Mouse (Mus musculus): ENCODE measurements around the gene Pnpo. TPM values are rescaled to one million over a fixed set of nuclear protein-coding genes. Genes with fewer than 3 reads are reported as not detected.
A peak's percentile ranks its signal among the peaks of the same experiment; 100 is the strongest.

The Pnpo gene
- 18.5 and 22.3 TPM in 2 replicates for polyA plus RNA-seq (2015; fragmentation: Nextera tagmentation; extraction: Ambion mirVana)

- WGBS: under 1% methylated on average over 29 of the region's 29 CpGs
- Histone ChIP-seq H3K36me3 (0 out of 2 replicates have a peak, but pooled peaks cover 8% of the 10 kb centered on the region), H3K4me3 (peak within 1 kb of the TSS; percentile 54), H3K4me2 (peak within 1 kb of the TSS; percentile 85), H3K9ac (peak within 1 kb of the TSS; percentile 73), H3K27ac (replicated peaks) (0 out of 2 replicates have a peak within 1 kb of the TSS, but pooled peaks have one; percentile 11), H3K27me3 (peaks cover 4% of the 10 kb centered on the region; the same call in 1 of the 2 replicates), H3K9me3 (no peaks in the 10 kb centered on the region), H3K4me1 (replicated peaks) (peaks cover 18% of the 10 kb centered on the region)
- ATAC-seq (ENCODE audit: low read depth): peak; percentile 98
Measured at GRCm38 (mm10) chr11:96943746-96944304, at the start of gene Pnpo. Pnpo (minus strand) TSS chr11:96943986.

GRCm38 (mm10) chr11:96992722-96993311, 49.0 kb upstream of the Pnpo start:
- H3K4me2 ChIP-seq: no peak overlapping the region
- H3K9ac ChIP-seq: peak overlapping the region; percentile 39; the same call in 1 of the 2 replicates
- WGBS: 32% methylated on average over 8 of the region's 8 CpGs
- H3K27me3 ChIP-seq: peaks cover 26% of the 10 kb centered on the region
- H3K9me3 ChIP-seq: no peaks in the 10 kb centered on the region
- H3K27ac ChIP-seq (replicated peaks): no peak overlapping the region; the same call in 1 of the 2 replicates
- no peak overlapping the region for H3K4me3 ChIP-seq
- H3K36me3 ChIP-seq: no peaks in the 10 kb centered on the region
- peaks cover 22% of the 10 kb centered on the region for H3K4me1 ChIP-seq (replicated peaks)
- ATAC-seq (ENCODE audit: low read depth): no peak

DNA sequence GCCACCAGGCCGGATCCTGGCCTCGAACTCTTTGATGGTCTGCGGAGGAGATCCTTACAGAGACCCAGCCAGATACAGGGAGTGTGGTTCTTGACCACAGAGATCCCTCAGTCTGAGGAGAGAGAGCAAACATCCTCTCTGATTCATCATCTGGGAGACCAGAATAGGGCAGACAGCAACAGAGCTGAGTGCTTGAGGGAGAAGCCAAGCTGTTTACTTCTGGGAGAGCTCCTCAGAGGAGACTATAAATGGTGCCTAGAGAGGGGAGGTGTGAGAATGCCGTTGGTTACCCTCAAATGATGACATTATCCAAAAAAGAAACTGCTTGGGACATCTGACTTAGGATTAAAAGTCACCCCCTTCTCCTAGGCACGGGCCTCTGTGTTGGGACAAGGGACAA, 47.7 kb upstream of the Pnpo start:
- Histone ChIP-seq H3K4me1 (replicated peaks) (peaks cover 19% of the 10 kb centered on the region), H3K4me3 (no peak overlapping the region), H3K9me3 (no peaks in the 10 kb centered on the region)

GRCm38 (mm10) chr11:96987873-96988655, 44.3 kb upstream of the Pnpo start:
- Histone ChIP-seq H3K9me3 (no peaks in the 10 kb centered on the region), H3K36me3 (no peaks in the 10 kb centered on the region), H3K4me1 (replicated peaks) (peaks cover 24% of the 10 kb centered on the region), H3K9ac (peak overlapping the region; percentile 65), H3K4me2 (peak overlapping the region; percentile 62), H3K27me3 (peaks cover 40% of the 10 kb centered on the region), H3K27ac (replicated peaks) (peak overlapping the region; percentile 49; the same call in 1 of the 2 replicates), H3K4me3 (peak overlapping the region; percentile 37)
- ATAC-seq (ENCODE audit: low read depth): peak; percentile 69
- 6% methylated on average over 31 of the region's 31 CpGs for WGBS

More for the DNA sequence above, 47.7 kb upstream of the Pnpo start:
- no peak for ATAC-seq (ENCODE audit: low read depth)
- Histone ChIP-seq H3K9ac (no peak overlapping the region), H3K27ac (replicated peaks) (no peak overlapping the region), H3K36me3 (no peaks in the 10 kb centered on the region), H3K27me3 (peaks cover 30% of the 10 kb centered on the region), H3K4me2 (no peak overlapping the region)
- 80% methylated on average over 5 of the region's 5 CpGs for WGBS

- Histone ChIP-seq H3K27me3 (peaks cover 40% of the 10 kb centered on the region), H3K9ac (0 out of 2 replicates have a peak overlapping the region, but pooled peaks have one; percentile 8), H3K4me2 (no peak overlapping the region), H3K4me3 (no peak overlapping the region), H3K27ac (replicated peaks) (no peak overlapping the region), H3K9me3 (no peaks in the 10 kb centered on the region), H3K4me1 (replicated peaks) (peaks cover 26% of the 10 kb centered on the region), H3K36me3 (no peaks in the 10 kb centered on the region)
- no peak for ATAC-seq (ENCODE audit: low read depth)
- 9% methylated on average over 3 of the region's 3 CpGs for WGBS
Measured at GRCm38 (mm10) chr11:96986463-96986862, 42.7 kb upstream of the Pnpo start.

DNA sequence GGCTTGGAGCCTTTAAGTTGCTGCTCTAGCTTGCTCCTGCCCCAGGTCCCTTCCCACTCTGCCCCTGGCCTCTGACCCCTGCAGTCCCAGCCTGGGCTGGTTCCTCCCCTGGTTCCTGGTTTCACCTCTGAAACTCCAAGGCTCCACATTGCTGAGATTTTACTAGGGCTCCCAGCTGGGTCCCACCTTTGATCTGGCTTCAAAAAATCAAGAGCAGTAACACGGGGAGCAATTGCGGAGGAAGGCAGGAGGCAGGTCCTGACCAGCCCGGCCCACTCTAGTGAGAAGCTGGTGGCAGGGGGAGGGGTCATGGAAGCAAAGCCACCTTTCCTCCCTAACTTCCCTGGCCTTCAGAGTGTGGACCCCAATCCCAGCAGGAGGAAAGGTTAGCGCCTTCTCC, 41.1 kb upstream of the Pnpo start:
- H3K9ac ChIP-seq: no peak overlapping the region
- H3K4me3 ChIP-seq: no peak overlapping the region
- no peak for ATAC-seq (ENCODE audit: low read depth)
- peaks cover 40% of the 10 kb centered on the region for H3K27me3 ChIP-seq
- H3K36me3 ChIP-seq: no peaks in the 10 kb centered on the region
- H3K4me2 ChIP-seq: no peak overlapping the region
- no peaks in the 10 kb centered on the region for H3K9me3 ChIP-seq
- 14% methylated on average over 4 of the region's 4 CpGs for WGBS
- H3K4me1 ChIP-seq (replicated peaks): peaks cover 26% of the 10 kb centered on the region
- H3K27ac ChIP-seq (replicated peaks): no peak overlapping the region

DNA sequence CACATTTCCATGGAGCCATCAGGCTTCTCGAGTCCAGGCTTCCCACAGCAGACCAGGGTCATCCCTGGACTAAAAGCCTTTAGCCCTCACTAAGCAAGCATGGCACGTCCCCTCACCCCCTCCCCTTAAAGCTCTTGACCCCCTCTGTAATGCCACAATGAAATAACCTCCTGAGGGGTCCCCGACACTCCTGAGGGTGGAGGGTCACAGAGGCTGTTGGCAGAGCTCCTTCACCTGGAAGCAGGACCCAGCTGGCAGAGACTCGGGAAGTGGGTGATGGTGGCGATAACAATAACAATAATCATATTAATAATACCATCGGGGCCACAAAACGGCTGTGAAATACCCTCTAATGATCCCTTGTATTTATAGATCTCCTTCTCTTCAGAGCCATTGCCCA, 39.1 kb upstream of the Pnpo start, which contains the start of gene Sp2:
TSS of gene Sp2 (minus strand) at position 101 of the 400 bp plus-strand sequence.
- Histone ChIP-seq H3K36me3 (no peaks in the 10 kb centered on the region), H3K27ac (replicated peaks) (no peak within 1 kb of the TSS), H3K4me3 (no peak within 1 kb of the TSS), H3K4me2 (peak within 1 kb of the TSS; percentile 33), H3K9me3 (no peaks in the 10 kb centered on the region), H3K9ac (peak within 1 kb of the TSS; percentile 43; the same call in 1 of the 2 replicates), H3K4me1 (replicated peaks) (peaks cover 25% of the 10 kb centered on the region), H3K27me3 (peaks cover 28% of the 10 kb centered on the region)
- ATAC-seq (ENCODE audit: low read depth): no peak
- WGBS: 29% methylated on average over 7 of the region's 7 CpGs

- no peak for ATAC-seq (ENCODE audit: low read depth)
- Histone ChIP-seq H3K4me3 (no peak overlapping the region), H3K9ac (0 out of 2 replicates have a peak overlapping the region, but pooled peaks have one; percentile 43), H3K36me3 (no peaks in the 10 kb centered on the region), H3K4me2 (peak overlapping the region; percentile 33), H3K9me3 (no peaks in the 10 kb centered on the region), H3K4me1 (replicated peaks) (peaks cover 20% of the 10 kb centered on the region), H3K27ac (replicated peaks) (no peak overlapping the region), H3K27me3 (peaks cover 28% of the 10 kb centered on the region)
- WGBS: 2% methylated on average over 7 of the region's 7 CpGs
Measured at GRCm38 (mm10) chr11:96982355-96982754, 38.6 kb upstream of the Pnpo start.

DNA sequence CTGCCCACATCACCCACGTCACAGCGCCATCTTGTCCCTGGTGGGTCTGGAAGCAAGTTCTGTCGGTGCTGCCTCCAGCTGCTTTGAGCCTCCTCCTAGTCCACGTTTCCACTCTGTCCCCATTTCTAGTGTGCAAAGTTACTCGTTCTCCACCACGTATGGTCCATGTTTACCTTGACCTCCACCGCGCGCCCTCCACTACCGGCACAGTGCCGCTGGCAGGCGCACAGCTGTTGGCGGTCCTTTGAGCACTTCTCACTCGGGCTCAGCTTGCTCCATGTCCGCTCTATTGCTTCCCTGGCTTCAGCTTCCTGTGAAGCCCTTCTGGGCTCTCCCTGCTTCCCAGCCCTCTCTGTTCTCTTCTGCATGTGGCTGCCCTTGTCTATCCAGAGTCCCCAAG, 37.7 kb upstream of the Pnpo start:
- H3K27ac ChIP-seq (replicated peaks): no peak overlapping the region
- H3K4me1 ChIP-seq (replicated peaks): peaks cover 18% of the 10 kb centered on the region
- peaks cover 23% of the 10 kb centered on the region for H3K27me3 ChIP-seq
- H3K9ac ChIP-seq: no peak overlapping the region
- WGBS: 72% methylated on average over 15 of the region's 15 CpGs
- H3K4me3 ChIP-seq: no peak overlapping the region
- no peaks in the 10 kb centered on the region for H3K36me3 ChIP-seq
- no peaks in the 10 kb centered on the region for H3K9me3 ChIP-seq
- no peak for ATAC-seq (ENCODE audit: low read depth)
- H3K4me2 ChIP-seq: no peak overlapping the region

DNA sequence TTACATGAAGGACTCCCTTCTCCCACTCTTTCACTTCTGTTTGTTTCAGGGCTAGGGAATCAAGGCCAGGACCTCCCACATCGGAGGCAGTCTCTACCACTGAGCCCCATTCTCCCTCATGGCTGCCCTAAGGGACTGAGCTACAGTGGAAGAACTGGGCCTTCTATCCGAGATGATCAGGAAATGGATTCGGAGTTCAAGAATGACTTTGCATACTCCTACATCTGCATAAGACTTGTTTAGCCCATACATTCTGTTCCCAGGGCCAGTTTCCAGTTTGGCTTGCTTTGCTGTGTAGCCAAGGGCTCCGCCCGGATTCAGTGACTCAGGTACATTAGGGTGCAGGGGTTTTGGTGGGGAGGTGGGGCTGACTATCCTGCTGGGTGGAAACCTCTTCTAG, 36.2 kb upstream of the Pnpo start:
- Histone ChIP-seq H3K27ac (replicated peaks) (no peak overlapping the region), H3K27me3 (peaks cover 12% of the 10 kb centered on the region), H3K4me2 (no peak overlapping the region), H3K36me3 (no peaks in the 10 kb centered on the region), H3K4me3 (no peak overlapping the region), H3K9ac (no peak overlapping the region), H3K4me1 (replicated peaks) (peaks cover 29% of the 10 kb centered on the region), H3K9me3 (no peaks in the 10 kb centered on the region)
- WGBS: 81% methylated on average over 5 of the region's 5 CpGs
- no peak for ATAC-seq (ENCODE audit: low read depth)

DNA sequence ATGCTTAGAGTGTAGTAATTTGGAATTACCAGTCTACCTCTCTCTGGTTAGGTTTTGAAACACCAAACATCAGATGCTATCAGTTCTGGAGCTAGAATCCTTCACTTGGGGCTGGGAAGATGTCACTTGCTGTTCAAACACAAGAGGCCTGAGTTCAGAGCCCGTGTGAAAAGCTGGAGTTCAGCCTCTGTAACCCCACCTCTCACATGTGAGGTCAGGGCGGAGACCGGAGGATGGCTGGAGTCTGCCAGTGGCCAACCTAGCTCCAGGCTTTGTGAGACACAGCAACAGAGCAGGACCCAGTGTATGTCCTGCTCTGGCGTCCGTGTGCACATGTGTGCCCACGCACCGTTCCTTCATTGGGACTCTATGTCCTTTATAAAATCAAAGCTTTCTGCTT, 35.5 kb upstream of the Pnpo start:
- Histone ChIP-seq H3K27me3 (peaks cover 5% of the 10 kb centered on the region), H3K27ac (replicated peaks) (no peak overlapping the region), H3K4me3 (no peak overlapping the region), H3K9ac (no peak overlapping the region), H3K9me3 (no peaks in the 10 kb centered on the region), H3K4me2 (no peak overlapping the region), H3K36me3 (no peaks in the 10 kb centered on the region), H3K4me1 (replicated peaks) (peaks cover 31% of the 10 kb centered on the region)
- ATAC-seq (ENCODE audit: low read depth): no peak
- WGBS: 85% methylated on average over 7 of the region's 7 CpGs
